Mouse (Mus musculus) right cerebral cortex, postnatal 10 days (tissue): ENCODE data around the gene Tenm4.
A peak's percentile ranks its signal among the peaks of the same experiment; 100 is the strongest.

Experiments used
- DNase-seq, 2 experiments: peaks; one replicate each; pipeline ENCODE4 v3.0.0; 2021; ENCODE audit warnings: low spot score in 2 of 2

The Tenm4 gene

GRCm38 (mm10) chr7:96406630-96407214, 235.7 kb downstream of the Tenm4 start:
- DNase-seq: no peak

GRCm38 (mm10) chr7:96408161-96408889, 237.3 kb downstream of the Tenm4 start:
- no peak for DNase-seq

- DNase-seq: no peak
Measured at GRCm38 (mm10) chr7:96409323-96409880, 238.4 kb downstream of the Tenm4 start.

GRCm38 (mm10) chr7:96413822-96414221, 242.8 kb downstream of the Tenm4 start:
- DNase-seq: no peak

DNA sequence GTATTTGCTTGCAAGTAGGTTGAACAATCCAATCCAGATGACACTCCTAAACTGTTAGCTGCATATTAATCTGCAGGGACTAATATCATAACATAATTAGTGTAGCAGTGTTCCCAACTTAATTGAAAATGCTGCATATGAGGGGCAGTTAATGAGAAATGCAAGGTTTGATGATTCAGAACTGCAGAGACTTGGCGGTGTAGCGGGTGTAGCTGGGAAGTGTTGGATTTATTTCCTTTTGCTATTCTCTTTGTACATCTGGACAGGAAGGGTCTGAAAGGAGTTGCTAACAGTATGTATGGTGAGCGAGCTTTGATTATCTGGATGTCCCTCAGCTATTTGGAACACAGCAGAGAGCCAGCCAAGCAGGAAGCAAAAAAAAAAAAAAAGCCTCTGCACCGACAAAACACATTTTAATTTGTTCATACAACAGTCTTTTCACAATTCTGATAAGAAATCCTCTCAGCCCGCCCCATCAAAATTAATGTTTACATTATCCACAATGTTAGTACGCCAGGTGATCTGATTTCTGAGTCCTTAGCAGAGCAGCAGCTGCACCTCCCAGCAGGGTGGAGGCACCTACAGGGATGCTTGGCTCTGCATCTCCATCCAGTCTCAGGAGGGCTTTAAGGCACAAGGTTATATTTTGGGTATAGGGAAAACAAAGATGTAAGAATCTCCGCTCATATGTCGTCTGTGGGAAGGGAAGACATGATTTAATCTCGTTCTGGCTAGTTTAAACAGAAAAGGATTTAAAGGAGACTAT, 243.4 kb downstream of the Tenm4 start:
- DNase-seq: no peak

DNA sequence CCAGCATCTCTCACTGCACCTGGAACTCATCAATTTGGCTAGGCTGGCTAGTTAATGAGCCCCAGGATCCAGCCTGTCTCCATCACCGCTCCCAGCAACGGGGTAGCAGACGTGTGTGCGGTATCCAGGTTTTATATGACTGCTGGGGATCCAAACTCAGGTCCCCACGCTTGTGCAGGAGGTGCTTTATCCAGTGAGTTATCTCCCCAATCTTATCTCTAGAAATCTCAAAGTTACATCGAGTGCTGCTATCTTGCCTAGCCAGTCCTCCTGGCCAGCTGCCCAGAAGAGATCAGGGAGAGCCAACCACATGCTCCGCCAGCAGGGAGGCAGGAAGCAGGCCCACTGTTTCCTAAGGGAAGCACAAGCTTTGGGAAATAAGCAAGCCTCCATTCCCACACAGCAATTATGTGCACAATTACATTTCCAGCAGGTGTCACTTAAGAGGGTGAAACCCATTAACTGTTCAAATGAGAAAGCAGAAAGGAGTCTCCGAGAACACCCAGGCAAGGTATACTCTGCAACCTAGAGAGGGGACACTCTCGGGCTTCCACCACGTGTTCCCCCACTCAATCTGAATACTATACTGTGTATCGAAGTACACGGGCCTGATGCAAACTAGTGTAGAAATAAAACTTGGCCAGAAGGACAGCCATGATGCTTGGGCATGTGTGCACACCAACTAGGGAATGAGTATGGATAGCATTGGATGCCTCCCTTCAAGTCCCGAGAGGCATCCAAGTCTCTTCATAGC, 246.4 kb downstream of the Tenm4 start:
- DNase-seq: peak; percentile 88 to 90

DNA sequence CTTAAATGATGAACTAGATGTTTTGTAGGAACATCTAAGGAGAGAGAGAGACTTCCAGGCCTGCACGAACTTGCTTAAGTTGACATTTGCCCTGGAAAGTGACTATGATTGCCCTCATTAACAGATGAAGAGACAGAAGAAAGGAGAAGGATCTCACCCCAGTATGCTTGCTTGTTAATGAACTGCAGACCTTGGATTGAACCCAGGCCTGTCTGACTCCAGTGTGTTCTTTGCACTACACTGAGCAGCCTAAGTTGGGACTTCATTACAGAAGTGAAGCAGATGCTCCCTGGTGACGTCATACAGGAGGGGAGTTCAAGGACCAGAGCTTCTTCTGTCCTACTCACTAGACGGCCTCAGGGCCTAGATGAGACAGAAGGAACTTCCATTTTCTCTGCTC, 247.1 kb downstream of the Tenm4 start:
- DNase-seq: no peak

- DNase-seq: no peak
Measured at GRCm38 (mm10) chr7:96420045-96420444, 249.0 kb downstream of the Tenm4 start.

GRCm38 (mm10) chr7:96420926-96421605, 250.0 kb downstream of the Tenm4 start:
- DNase-seq: no peak

- DNase-seq: no peak
Measured at GRCm38 (mm10) chr7:96426954-96427353, 255.9 kb downstream of the Tenm4 start.

GRCm38 (mm10) chr7:96433307-96433706, 262.3 kb downstream of the Tenm4 start:
- DNase-seq: no peak

GRCm38 (mm10) chr7:96438392-96438791, 267.3 kb downstream of the Tenm4 start:
- peak in 1 of 2 experiments; percentile 45 for DNase-seq

GRCm38 (mm10) chr7:96440161-96440707, 269.2 kb downstream of the Tenm4 start:
- no peak for DNase-seq

DNA sequence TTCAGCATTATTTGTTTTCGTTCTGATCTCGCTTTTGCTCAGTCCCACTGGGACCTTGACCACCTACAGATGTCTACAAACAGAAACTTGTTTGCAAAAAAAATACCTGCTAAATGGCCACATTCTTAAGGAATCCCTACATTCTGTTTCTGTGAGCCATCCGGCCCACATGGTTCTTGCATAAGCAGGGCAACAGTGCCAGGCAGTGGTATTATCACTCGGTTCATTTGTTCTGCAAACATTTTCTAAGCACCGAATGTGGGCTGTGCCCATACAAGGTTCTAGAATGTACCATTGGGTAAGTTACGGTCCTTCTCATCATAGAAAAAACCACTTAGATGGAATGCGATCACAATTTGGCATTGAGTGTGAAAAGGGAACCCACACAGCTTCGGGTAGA, 274.7 kb downstream of the Tenm4 start:
- no peak for DNase-seq

DNA sequence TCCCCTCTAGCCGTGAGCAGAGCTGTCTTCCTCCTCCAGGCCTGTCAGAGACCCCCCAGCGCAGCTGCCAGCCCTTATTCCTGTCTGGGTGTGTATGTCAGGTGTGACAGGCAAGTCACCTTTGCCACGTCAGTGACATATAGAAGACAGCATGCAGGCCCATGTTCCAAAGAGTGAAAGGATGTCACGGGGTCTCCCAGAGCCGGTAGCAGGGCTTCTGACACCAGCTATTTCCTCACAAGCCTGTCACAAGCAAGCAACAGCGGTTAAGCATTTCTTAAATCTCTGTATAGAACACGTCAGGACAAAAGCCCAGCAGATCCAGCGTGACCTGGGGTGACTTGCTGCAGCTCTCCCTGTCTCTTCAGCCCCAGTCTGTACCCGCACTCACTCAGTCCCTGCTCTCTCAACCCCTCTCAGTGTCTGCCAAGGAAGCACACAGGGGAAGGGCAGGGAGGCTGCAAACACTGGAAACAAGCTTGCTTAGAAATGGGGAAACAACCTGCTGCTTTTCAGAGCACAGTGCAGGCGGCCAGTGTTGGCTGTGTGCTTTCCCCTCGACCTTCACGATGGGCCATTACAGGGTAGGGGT, 276.9 kb downstream of the Tenm4 start:
- no peak for DNase-seq

DNA sequence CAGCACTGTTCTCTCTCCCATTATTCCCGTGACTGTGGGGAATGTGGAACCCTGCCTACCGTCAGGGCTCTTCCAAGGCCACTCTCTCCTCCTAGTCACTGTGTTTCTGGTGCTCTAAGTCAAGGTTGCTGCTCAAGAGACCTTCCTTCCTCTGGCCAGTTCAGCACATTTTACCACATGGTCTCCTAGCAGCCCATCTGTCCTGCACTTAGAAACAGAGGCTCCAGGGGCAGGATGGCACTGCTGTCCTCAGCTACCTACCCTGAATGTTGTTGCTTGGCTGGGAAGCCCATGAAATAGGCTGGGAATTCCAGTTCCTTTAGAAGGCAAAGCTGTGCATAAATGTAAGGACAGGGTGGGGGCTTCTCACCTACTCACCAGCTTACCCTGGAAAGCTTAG, 284.9 kb downstream of the Tenm4 start:
- no peak for DNase-seq

GRCm38 (mm10) chr7:96456618-96457017, 285.6 kb downstream of the Tenm4 start:
- no peak for DNase-seq

GRCm38 (mm10) chr7:96457891-96458290, 286.8 kb downstream of the Tenm4 start:
- peak; percentile 45 to 56 for DNase-seq

DNA sequence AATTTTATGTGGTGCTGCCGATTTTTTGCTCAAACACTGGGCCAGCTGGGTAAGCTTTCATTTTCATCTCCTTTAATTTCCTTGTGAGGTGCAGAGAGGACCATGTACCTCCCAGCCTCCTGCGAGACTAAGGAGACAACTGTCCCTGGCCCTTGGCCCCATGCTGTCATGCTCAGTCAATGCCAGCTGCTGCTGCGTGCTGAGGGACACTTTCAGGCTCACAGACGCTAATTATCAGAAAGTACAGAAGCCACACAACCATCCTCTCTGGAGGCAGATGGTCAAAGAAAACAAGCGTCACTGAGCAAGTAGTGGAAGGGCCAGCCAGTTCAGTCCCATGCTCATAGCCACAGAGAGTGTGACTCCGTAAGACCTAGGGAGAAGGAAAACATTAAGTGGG, 287.9 kb downstream of the Tenm4 start:
- DNase-seq: no peak

DNA sequence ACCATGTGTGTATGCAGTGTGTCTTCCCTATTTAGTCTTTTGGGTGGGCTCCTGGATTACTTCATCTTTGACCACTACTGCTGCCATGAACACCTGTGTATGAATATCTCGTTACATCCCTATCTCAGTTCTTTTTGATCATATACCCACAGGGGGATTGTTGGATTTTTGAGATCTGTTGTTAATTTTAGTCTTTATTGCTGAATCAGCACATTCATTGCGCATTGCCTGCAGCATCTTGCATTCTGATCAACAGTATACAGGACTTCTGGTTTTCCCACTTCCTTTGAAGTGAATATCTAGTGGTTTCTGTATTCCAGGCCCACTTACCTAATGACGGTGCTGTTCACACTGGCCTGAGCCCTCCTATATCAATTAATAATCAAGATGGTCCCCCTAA, 295.7 kb downstream of the Tenm4 start:
- no peak for DNase-seq

- no peak for DNase-seq
Measured at GRCm38 (mm10) chr7:96470821-96471220, 299.8 kb downstream of the Tenm4 start.
